Mouse (Mus musculus): Measurements from ENCODE around the gene 2310030G06Rik.

DNA sequence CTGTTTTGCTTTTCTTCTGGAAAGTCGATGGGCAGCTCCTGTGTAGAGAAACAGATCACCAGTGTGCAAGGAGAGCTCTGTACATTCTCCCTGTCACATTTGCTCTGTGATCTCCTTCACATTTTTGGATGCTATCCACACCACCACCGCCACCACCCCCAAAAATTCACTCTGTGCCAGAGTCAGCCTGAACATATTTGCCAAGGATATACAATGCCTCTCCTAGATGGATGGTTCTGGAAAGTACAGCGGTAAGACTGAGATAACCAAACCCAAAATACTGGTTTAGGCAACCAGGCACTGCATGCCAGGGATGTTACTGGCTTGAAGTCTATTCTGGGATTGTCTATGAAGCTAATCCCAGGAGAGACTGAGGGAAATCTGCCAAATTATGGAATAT is 4.1 kb downstream of the 2310030G06Rik start:
- TF ChIP-seq CTCF (conservative IDR thresholded peaks at IDR 0.05; ENCODE audit: low read length) (no peak), POU5F1 (IDR thresholded peaks at IDR 0.05; ENCODE audit: borderline replicate concordance, low read length) (no peak)
